Mouse (Mus musculus): ENCODE data around the gene Prkar2b. TPM values are rescaled to one million over a fixed set of nuclear protein-coding genes. Genes with fewer than 3 reads are reported as not detected.

The Prkar2b gene
- total RNA-seq, 2 experiments from 2014 or later, result 6.8 to 7.8 TPM

GRCm38 (mm10) chr12:31967536-31967935, 93.6 kb downstream of the Prkar2b start:
- no peak for DNase-seq

- DNase-seq, result no peak
These were observed 94.7 kb downstream of the Prkar2b start for GRCm38 (mm10) chr12:31966405-31966804.

- DNase-seq, result no peak
These were observed 95.4 kb downstream of the Prkar2b start for GRCm38 (mm10) chr12:31965517-31966212.

- no peak for DNase-seq
These were observed 97.0 kb downstream of the Prkar2b start for GRCm38 (mm10) chr12:31964074-31964473.

GRCm38 (mm10) chr12:31955843-31956242, 105.3 kb downstream of the Prkar2b start:
- DNase-seq, result no peak

GRCm38 (mm10) chr12:31950659-31951031, 110.5 kb downstream of the Prkar2b start:
- peak; percentile 78 for DNase-seq

- DNase-seq, result peak; percentile 99
These were observed 111.1 kb downstream of the Prkar2b start, which contains the start of gene Hbp1 for GRCm38 (mm10) chr12:31949759-31950658. Gene Hbp1, minus strand, starts transcription at chr12:31950535.

- peak; percentile 93 for DNase-seq
These were observed 111.8 kb downstream of the Prkar2b start for GRCm38 (mm10) chr12:31949193-31949741.

- no peak for DNase-seq
These were observed 112.7 kb downstream of the Prkar2b start for GRCm38 (mm10) chr12:31948101-31949000.

- no peak for DNase-seq
These were observed 113.6 kb downstream of the Prkar2b start for GRCm38 (mm10) chr12:31947476-31947875.

GRCm38 (mm10) chr12:31944405-31944804, 116.7 kb downstream of the Prkar2b start:
- no peak for DNase-seq

- DNase-seq, result no peak
These were observed 118.0 kb downstream of the Prkar2b start for GRCm38 (mm10) chr12:31943020-31943654.

- no peak for DNase-seq
These were observed 122.1 kb downstream of the Prkar2b start for GRCm38 (mm10) chr12:31939026-31939425.

GRCm38 (mm10) chr12:31938391-31938997, 122.6 kb downstream of the Prkar2b start:
- no peak for DNase-seq

- no peak for DNase-seq
These were observed 123.5 kb downstream of the Prkar2b start for GRCm38 (mm10) chr12:31937613-31938012.

GRCm38 (mm10) chr12:31936657-31937300, 124.3 kb downstream of the Prkar2b start:
- no peak for DNase-seq

GRCm38 (mm10) chr12:31931818-31932217, 129.3 kb downstream of the Prkar2b start:
- no peak for DNase-seq

GRCm38 (mm10) chr12:31928498-31928897, 132.6 kb downstream of the Prkar2b start:
- DNase-seq, result no peak

GRCm38 (mm10) chr12:31926661-31927061, 134.4 kb downstream of the Prkar2b start:
- DNase-seq, result peak; percentile 79

GRCm38 (mm10) chr12:31925343-31925742, 135.8 kb downstream of the Prkar2b start:
- no peak for DNase-seq
